Mouse (Mus musculus) right cerebral cortex, postnatal 25 days (tissue): ENCODE results near the gene Abcd1.
"Not testable (repeated sequence)": the region's sequence is repeated elsewhere in the genome, so short reads cannot be mapped to it uniquely, and the experiment has no call there.

Experiments
- DNase-seq: peaks from one replicate; pipeline ENCODE4 v3.0.0; 2022

The Abcd1 gene

GRCm38 (mm10) chrX:73716109-73716661 lies at the start of gene Abcd1, which contains the start of gene Bcap31:
Gene Abcd1, plus strand, starts transcription at chrX:73716597.
Gene Bcap31, minus strand, starts transcription at chrX:73716175.
- DNase-seq, result peak; percentile 87

GRCm38 (mm10) chrX:73672031-73672431 lies 44.4 kb upstream of the Abcd1 start:
- DNase-seq, result no peak

- DNase-seq, result peak; percentile 56
These were observed 43.3 kb upstream of the Abcd1 start, which contains the start of gene Slc6a8 for GRCm38 (mm10) chrX:73672879-73673618. Gene Slc6a8, plus strand, starts transcription at chrX:73673150.

- no peak for DNase-seq
These were observed 42.8 kb upstream of the Abcd1 start for GRCm38 (mm10) chrX:73673619-73673967.

- DNase-seq, result no peak
These were observed 42.3 kb upstream of the Abcd1 start for GRCm38 (mm10) chrX:73673968-73674661.

- DNase-seq, result peak; percentile 26
These were observed 41.2 kb upstream of the Abcd1 start for GRCm38 (mm10) chrX:73675231-73675630.

- DNase-seq, result no peak
These were observed 39.7 kb upstream of the Abcd1 start for GRCm38 (mm10) chrX:73676668-73677067.

- DNase-seq, result no peak
These were observed 32.2 kb upstream of the Abcd1 start for GRCm38 (mm10) chrX:73684156-73684555.

- DNase-seq, result no peak
These were observed 31.4 kb upstream of the Abcd1 start for GRCm38 (mm10) chrX:73684978-73685377.

- no peak for DNase-seq
These were observed 30.8 kb upstream of the Abcd1 start for GRCm38 (mm10) chrX:73685629-73686028.

- DNase-seq, result peak; percentile 37
These were observed 25.3 kb upstream of the Abcd1 start for GRCm38 (mm10) chrX:73690917-73691629.

- no peak for DNase-seq
These were observed 15.9 kb upstream of the Abcd1 start for GRCm38 (mm10) chrX:73700472-73700871.

GRCm38 (mm10) chrX:73715476-73716108 lies 805 bp upstream of the Abcd1 start:
- peak; percentile 6 for DNase-seq

- DNase-seq, result peak; percentile 5
These were observed 530 bp downstream of the Abcd1 start for GRCm38 (mm10) chrX:73716709-73717545.

GRCm38 (mm10) chrX:73717667-73718066 lies 1.3 kb downstream of the Abcd1 start:
- DNase-seq, result peak; percentile 7

- no peak for DNase-seq
These were observed 1.9 kb downstream of the Abcd1 start for GRCm38 (mm10) chrX:73718271-73718670.

- no peak for DNase-seq
These were observed 2.4 kb downstream of the Abcd1 start for GRCm38 (mm10) chrX:73718686-73719362.

GRCm38 (mm10) chrX:73730908-73731307 lies 14.5 kb downstream of the Abcd1 start:
- DNase-seq, result no peak

GRCm38 (mm10) chrX:73738155-73738554 lies 21.8 kb downstream of the Abcd1 start:
- no peak for DNase-seq

- DNase-seq, result no peak
These were observed 22.8 kb downstream of the Abcd1 start for GRCm38 (mm10) chrX:73739151-73739550.

GRCm38 (mm10) chrX:73739841-73740240 lies 23.4 kb downstream of the Abcd1 start:
- not testable (repeated sequence) for DNase-seq
